Mouse (Mus musculus): ENCODE results near the gene Znrf3. TPM values are rescaled to one million over a fixed set of nuclear protein-coding genes. Genes with fewer than 3 reads are reported as not detected.

Znrf3 gene
- polyA plus RNA-seq, 2 experiments, result 8.0 to 12.9 TPM

DNA sequence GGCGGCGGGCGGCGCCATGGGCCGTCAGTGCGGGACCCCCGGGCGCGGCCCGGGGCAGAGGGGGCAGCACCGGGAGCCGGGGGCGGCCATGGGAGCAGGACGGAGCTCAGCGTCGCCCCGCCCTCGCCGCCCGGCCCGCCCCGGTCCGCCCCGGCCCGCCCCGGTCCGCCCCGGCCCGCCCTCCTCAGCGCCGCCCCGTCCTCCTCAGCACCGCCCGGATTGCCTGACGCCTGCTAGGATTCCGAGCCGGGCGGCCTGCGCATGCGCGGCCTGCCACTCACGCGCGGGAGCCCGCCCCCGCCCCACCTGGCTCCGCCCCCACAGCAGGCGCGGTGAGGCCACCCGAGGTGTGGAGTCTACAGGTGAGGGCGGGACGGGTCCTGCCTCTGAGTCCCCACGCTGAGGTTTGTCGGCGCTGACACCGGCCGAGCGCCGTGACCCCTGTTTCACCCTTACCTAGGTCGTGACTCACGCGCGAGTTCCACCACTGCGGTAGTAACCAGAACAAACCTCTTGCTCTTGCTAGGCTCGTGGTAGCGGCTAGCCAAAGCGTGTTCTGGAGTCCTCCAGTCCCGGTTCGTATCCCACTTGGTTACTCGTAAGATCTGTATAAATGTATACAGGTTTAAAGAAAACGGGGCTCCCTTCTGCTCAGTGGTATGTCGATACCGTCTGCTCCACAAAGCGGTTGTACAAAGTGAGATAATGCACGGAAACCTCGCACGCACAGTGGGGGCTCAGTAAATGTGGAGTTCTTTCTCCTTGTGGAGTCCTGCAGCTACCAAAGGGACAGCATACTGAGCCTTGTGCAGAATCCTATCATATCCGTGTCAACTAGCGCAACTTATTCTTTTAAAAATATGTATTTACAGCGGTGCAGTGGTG is 182.9 kb downstream of the Znrf3 start, which contains the start of gene Kremen1:
TSS of gene Kremen1 (minus strand) at position 51 of the 885 bp plus-strand sequence.
- H3K4me1 ChIP-seq (ENCODE audit: control insufficient read depth, insufficient read depth, low read length), result peaks cover 13% of the 10 kb centered on the region
- peak within 1 kb of the TSS; percentile 85 for H3K9ac ChIP-seq (ENCODE audit: low read depth, low read length, severe bottlenecking)
- H3K4me3 ChIP-seq (replicated peaks; ENCODE audit: low read length), result peak within 1 kb of the TSS; percentile 85
- no peaks in the 10 kb centered on the region for H3K9me3 ChIP-seq (ENCODE audit: control insufficient read depth, low read length)
- no peaks in the 10 kb centered on the region for H3K36me3 ChIP-seq (ENCODE audit: control insufficient read depth, insufficient read depth, low read length)
- no peaks in the 10 kb centered on the region for H3K27me3 ChIP-seq (ENCODE audit: control insufficient read depth, insufficient read depth, low read length)
- no peak for TF ChIP-seq POLR2A (IDR thresholded peaks at IDR 0.05; ENCODE audit: borderline replicate concordance, extremely low read depth, insufficient read depth, insufficient read length)
- H3K27ac ChIP-seq (replicated peaks; ENCODE audit: low read depth, low read length), result no peak within 1 kb of the TSS
- DNase-seq (ENCODE audit: low spot score) (peak; percentile 93), ATAC-seq (ENCODE audit: low FRiP score, low read depth) (peak; percentile 96)
- WGBS, result 5% methylated on average over 36 of the region's 80 CpGs
- peak within 1 kb of the TSS; percentile 76 for H3K4me2 ChIP-seq (replicated peaks; ENCODE audit: low read depth, low read length, severe bottlenecking)

GRCm38 (mm10) chr11:5260942-5261459 is 183.6 kb downstream of the Znrf3 start:
- no peak overlapping the region for H3K27ac ChIP-seq (replicated peaks; ENCODE audit: low read depth, low read length)
- no peaks in the 10 kb centered on the region for H3K27me3 ChIP-seq (ENCODE audit: control insufficient read depth, insufficient read depth, low read length)
- H3K36me3 ChIP-seq (ENCODE audit: control insufficient read depth, insufficient read depth, low read length), result no peaks in the 10 kb centered on the region
- peak overlapping the region; percentile 76 for H3K4me2 ChIP-seq (replicated peaks; ENCODE audit: low read depth, low read length, severe bottlenecking)
- no peak for DNase-seq (ENCODE audit: low spot score)
- H3K9ac ChIP-seq (ENCODE audit: low read depth, low read length, severe bottlenecking), result peak overlapping the region; percentile 85
- peak overlapping the region; percentile 85 for H3K4me3 ChIP-seq (replicated peaks; ENCODE audit: low read length)
- no peaks in the 10 kb centered on the region for H3K9me3 ChIP-seq (ENCODE audit: control insufficient read depth, low read length)
- peaks cover 20% of the 10 kb centered on the region for H3K4me1 ChIP-seq (ENCODE audit: control insufficient read depth, insufficient read depth, low read length)
- peak; percentile 35 for ATAC-seq (ENCODE audit: low FRiP score, low read depth)
- no peak for TF ChIP-seq POLR2A (IDR thresholded peaks at IDR 0.05; ENCODE audit: borderline replicate concordance, extremely low read depth, insufficient read depth, insufficient read length)
- under 1% methylated on average over 37 of the region's 42 CpGs for WGBS

DNA sequence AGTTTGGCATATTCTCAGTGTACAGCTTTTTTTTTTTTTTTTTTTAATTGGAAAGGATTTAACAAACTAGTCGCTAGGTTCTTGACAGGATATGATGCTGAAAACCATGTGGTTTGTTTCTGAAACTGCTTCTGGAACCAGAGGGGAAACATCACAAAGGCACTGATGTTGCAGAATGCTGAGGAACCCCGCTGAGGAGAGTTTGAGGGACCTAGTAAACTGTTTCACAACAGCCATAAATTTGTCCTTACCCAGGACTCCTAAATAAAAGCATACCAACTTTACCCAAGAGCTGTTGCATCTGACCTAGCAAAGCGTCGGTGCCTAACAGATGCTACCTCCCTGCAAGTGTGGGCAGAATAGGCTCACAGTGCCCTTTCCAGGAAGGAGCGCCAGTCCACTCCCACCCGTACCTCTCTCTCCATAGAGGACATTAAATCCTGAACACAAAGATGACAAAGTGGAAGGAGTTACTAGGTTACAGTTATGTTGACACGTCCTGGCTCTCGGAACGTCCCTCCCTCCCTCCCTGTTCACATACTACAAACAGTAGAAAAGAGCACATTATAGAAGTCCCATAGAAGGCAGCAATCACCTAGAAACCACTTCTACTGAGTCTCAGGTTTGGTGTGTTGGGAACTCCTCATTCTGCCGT is 184.6 kb downstream of the Znrf3 start:
- Histone ChIP-seq H3K4me2 (replicated peaks; ENCODE audit: low read depth, low read length, severe bottlenecking) (peak overlapping the region; percentile 76), H3K36me3 (ENCODE audit: control insufficient read depth, insufficient read depth, low read length) (no peaks in the 10 kb centered on the region), H3K9ac (ENCODE audit: low read depth, low read length, severe bottlenecking) (0 out of 2 replicates have a peak overlapping the region, but pooled peaks have one; percentile 85), H3K27me3 (ENCODE audit: control insufficient read depth, insufficient read depth, low read length) (no peaks in the 10 kb centered on the region), H3K4me1 (ENCODE audit: control insufficient read depth, insufficient read depth, low read length) (peaks cover 27% of the 10 kb centered on the region), H3K9me3 (ENCODE audit: control insufficient read depth, low read length) (no peaks in the 10 kb centered on the region), H3K27ac (replicated peaks; ENCODE audit: low read depth, low read length) (no peak overlapping the region), H3K4me3 (replicated peaks; ENCODE audit: low read length) (peak overlapping the region; percentile 85)
- TF ChIP-seq POLR2A (IDR thresholded peaks at IDR 0.05; ENCODE audit: borderline replicate concordance, extremely low read depth, insufficient read depth, insufficient read length), result no peak
- 12% methylated on average over 10 of the region's 10 CpGs for WGBS
- no peak for ATAC-seq (ENCODE audit: low FRiP score, low read depth)
- no peak for DNase-seq (ENCODE audit: low spot score)

DNA sequence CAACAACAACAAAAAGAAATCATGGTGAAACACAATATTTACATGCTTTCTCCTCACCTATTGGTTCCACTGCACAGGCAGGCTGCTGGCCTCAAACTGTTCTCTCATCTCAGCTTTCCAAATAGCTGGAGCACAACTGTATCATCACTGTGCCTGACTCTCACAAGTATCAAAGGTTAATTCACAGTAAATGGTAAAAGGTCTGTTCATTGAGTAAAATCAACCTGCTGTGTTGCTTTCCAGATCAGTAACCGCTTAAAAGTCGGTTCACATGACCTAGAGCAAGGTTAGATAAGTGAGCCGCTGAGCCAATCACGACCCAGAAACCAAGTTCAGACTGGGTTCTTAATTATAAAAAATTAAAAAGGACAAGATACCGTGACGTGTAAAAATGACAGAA is 186.6 kb downstream of the Znrf3 start:
- ATAC-seq (ENCODE audit: low FRiP score, low read depth), result no peak
- Histone ChIP-seq H3K9me3 (ENCODE audit: control insufficient read depth, low read length) (no peaks in the 10 kb centered on the region), H3K27me3 (ENCODE audit: control insufficient read depth, insufficient read depth, low read length) (no peaks in the 10 kb centered on the region), H3K4me1 (ENCODE audit: control insufficient read depth, insufficient read depth, low read length) (peaks cover 39% of the 10 kb centered on the region), H3K27ac (replicated peaks; ENCODE audit: low read depth, low read length) (no peak overlapping the region), H3K36me3 (ENCODE audit: control insufficient read depth, insufficient read depth, low read length) (no peaks in the 10 kb centered on the region), H3K9ac (ENCODE audit: low read depth, low read length, severe bottlenecking) (no peak overlapping the region), H3K4me3 (replicated peaks; ENCODE audit: low read length) (no peak overlapping the region), H3K4me2 (replicated peaks; ENCODE audit: low read depth, low read length, severe bottlenecking) (no peak overlapping the region)
- TF ChIP-seq POLR2A (IDR thresholded peaks at IDR 0.05; ENCODE audit: borderline replicate concordance, extremely low read depth, insufficient read depth, insufficient read length), result no peak
- no peak for DNase-seq (ENCODE audit: low spot score)
- 91% methylated on average over 6 of the region's 6 CpGs for WGBS

DNA sequence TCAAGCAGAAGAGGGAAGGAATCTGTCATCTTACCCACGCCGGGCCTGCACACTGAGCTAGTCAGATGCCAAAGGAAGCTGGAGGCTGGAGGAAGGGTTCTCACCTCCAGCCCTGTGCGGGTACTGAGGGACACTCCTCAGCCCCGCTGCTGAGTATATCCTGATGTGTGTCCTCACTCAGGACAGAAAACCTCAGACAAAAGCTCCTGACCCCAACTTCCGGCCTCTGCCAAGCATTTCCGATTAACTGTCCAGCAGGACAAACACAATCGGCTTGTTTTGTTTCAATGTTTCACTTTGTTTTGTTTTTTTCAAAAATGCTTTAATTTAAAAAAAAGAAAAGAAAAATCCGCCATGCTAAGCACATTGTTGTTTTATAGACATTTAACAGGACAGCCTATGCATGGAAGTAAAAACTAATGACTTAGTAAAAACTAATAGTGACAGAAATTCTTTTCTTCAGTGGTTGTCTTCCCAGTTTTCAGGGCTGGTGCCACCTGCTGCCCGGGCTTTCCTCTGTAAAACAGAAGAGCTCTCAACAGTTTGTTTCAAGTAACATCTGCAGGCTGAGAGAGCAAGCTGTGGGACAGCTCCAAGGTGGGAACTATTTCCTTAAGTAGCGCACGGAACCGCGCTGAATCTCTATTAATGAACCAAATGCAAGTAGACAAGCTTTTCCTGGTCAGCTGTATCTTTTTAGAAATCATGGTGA is 187.3 kb downstream of the Znrf3 start:
- Histone ChIP-seq H3K9me3 (ENCODE audit: control insufficient read depth, low read length) (no peaks in the 10 kb centered on the region), H3K27ac (replicated peaks; ENCODE audit: low read depth, low read length) (no peak overlapping the region; the same call in 1 of the 2 replicates), H3K4me3 (replicated peaks; ENCODE audit: low read length) (no peak overlapping the region), H3K36me3 (ENCODE audit: control insufficient read depth, insufficient read depth, low read length) (no peaks in the 10 kb centered on the region), H3K27me3 (ENCODE audit: control insufficient read depth, insufficient read depth, low read length) (no peaks in the 10 kb centered on the region), H3K4me1 (ENCODE audit: control insufficient read depth, insufficient read depth, low read length) (peaks cover 39% of the 10 kb centered on the region), H3K4me2 (replicated peaks; ENCODE audit: low read depth, low read length, severe bottlenecking) (no peak overlapping the region), H3K9ac (ENCODE audit: low read depth, low read length, severe bottlenecking) (no peak overlapping the region)
- TF ChIP-seq POLR2A (IDR thresholded peaks at IDR 0.05; ENCODE audit: borderline replicate concordance, extremely low read depth, insufficient read depth, insufficient read length), result no peak
- 70% methylated on average over 13 of the region's 13 CpGs for WGBS
- ATAC-seq (ENCODE audit: low FRiP score, low read depth) (no peak), DNase-seq (ENCODE audit: low spot score) (no peak)

Measured in limb, embryonic 14.5 days (tissue).